Mouse (Mus musculus) stomach, embryonic 15.5 days (tissue): ENCODE measurements around the gene Gm12216. TPM values are rescaled to one million over a fixed set of nuclear protein-coding genes. Genes with fewer than 3 reads are reported as not detected.

Experiments
- ATAC-seq: fragments of 200-750 bp; cut with Nextera tagmentation; 2 replicates; pipeline ENCODE4 v1.8.0; 2017; ENCODE audit warnings: low read depth, moderate number of reproducible peaks, moderate TSS enrichment; ENCODE audit not compliant: insufficient read depth, low FRiP score
- H3K27ac ChIP-seq: fragments of 300-500 bp; sonication (generic); 2 replicates; pipeline ENCODE4 v1.5.1; 2015; ENCODE audit warnings: mild to moderate bottlenecking, inconsistent platforms
- H3K27me3 ChIP-seq: fragments of 300-500 bp; sonication (generic); replicated peaks from 2 replicates; pipeline ENCODE4 v1.6.1; 2015; ENCODE audit warnings: inconsistent platforms
- H3K36me3 ChIP-seq: fragments of 300-500 bp; sonication (generic); 2 replicates; pipeline ENCODE4 v1.6.1; 2015; ENCODE audit warnings: inconsistent platforms
- H3K4me1 ChIP-seq: fragments of 300-500 bp; sonication (generic); 2 replicates; pipeline ENCODE4 v1.6.1; 2015; ENCODE audit warnings: inconsistent platforms
- H3K4me2 ChIP-seq: fragments of 300-500 bp; sonication (generic); 2 replicates; pipeline ENCODE4 v1.6.1; 2015; ENCODE audit warnings: mild to moderate bottlenecking, inconsistent platforms
- H3K4me3 ChIP-seq: fragments of 300-500 bp; sonication (generic); replicated peaks from 2 replicates; pipeline ENCODE4 v1.5.1; 2015; ENCODE audit warnings: inconsistent platforms
- H3K9ac ChIP-seq: fragments of 300-500 bp; sonication (generic); 2 replicates; pipeline ENCODE4 v1.6.1; 2015; ENCODE audit warnings: inconsistent platforms
- H3K9me3 ChIP-seq: fragments of 300-500 bp; sonication (generic); 2 replicates; pipeline ENCODE4 v1.6.1; 2016; ENCODE audit warnings: inconsistent platforms
- WGBS: fragments of 180-500 bp; shearing (Covaris S2); methylation state at CpG from one replicate; pipeline ENCODE4 v1.1.7; 2015; 5-methylcytosine and 5-hydroxymethylcytosine counted together
- microRNA-seq: library from miRNA; unstranded; fragments of <30 nt; microRNA quantifications from one replicate; pipeline ENCODE4, GENCODE M21; 2016
- polyA plus RNA-seq: library from polyadenylated mRNA; unstranded; fragments of >200 nt; fragmentation: Nextera tagmentation; extraction: Ambion mirVana; gene quantifications from 2 replicates; pipeline ENCODE4 v1.2.1, GENCODE M21; 2015

Gm12216 gene
- polyA plus RNA-seq, 1 experiment from 2014 or later = 1.7 TPM

DNA sequence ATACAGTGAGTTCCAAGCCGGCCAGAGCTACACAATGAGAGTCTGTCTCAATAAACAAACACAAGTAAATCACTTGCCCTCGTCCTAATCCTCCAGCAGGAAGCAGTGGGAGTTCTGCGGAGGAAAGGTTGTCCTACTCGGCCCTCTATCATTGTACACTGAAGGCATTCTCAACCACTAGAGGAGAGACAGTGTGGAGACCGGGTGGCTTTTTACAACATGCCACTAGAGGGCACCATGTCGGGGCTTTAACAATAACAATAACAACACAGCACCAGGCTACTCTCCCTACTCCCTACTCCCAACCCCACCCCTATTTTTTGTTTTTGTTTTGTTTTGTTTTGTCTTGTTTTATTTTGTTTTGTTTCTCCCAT is 121.5 kb downstream of the Gm12216 start:
- Histone ChIP-seq H3K9me3 (no peaks in the 10 kb centered on the region), H3K27ac (no peak overlapping the region), H3K27me3 (no peaks in the 10 kb centered on the region), H3K4me1 (no peaks in the 10 kb centered on the region), H3K9ac (no peak overlapping the region), H3K36me3 (no peaks in the 10 kb centered on the region), H3K4me3 (no peak overlapping the region), H3K4me2 (no peak overlapping the region)
- ATAC-seq = no peak
- WGBS = 41% methylated on average over 6 of the region's 6 CpGs

DNA sequence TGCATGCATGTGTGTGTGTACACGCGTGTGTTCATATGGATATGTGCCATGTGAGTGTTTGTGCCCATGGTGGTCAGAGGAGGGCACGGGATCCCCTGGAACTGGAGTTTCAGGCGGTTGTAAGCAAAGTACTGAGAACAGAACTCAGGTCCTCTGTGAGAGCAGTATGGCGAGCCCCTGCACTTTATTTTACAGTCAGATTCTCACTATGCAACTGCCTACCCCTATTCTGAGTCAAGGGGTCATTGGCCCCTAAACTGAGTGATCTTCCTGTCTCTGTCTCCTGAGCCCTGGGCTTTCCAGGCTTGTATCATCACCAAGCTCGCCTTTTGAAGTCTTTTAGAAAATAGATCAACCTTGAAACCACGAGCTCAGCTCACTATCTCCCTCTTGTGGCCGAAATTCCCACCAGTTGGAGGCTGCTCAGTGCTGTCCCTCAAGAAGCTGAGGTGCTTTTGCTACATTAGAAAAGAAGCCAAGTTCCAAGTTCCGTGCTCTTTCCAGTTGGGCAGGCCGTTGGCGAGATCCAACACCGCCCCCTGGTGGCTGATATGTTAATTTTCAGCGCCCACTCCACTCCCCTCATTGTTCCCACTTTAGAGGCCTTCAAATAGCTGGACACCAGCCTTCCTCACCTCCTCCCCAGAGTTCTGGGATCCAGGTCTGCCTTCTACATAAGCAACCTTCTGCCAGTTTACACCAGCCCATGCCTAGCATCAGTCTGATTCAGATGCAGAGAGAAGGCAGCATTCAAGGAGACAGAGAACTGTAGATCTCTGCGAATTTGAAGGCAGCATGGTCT is 122.1 kb downstream of the Gm12216 start:
- no peak overlapping the region for H3K27ac ChIP-seq
- no peak overlapping the region for H3K4me3 ChIP-seq
- peak; percentile 63; the same call in 1 of the 2 replicates for ATAC-seq
- no peaks in the 10 kb centered on the region for H3K4me1 ChIP-seq
- no peak overlapping the region for H3K4me2 ChIP-seq
- H3K27me3 ChIP-seq = no peaks in the 10 kb centered on the region
- WGBS = 50% methylated on average over 14 of the region's 14 CpGs
- no peaks in the 10 kb centered on the region for H3K9me3 ChIP-seq
- no peaks in the 10 kb centered on the region for H3K36me3 ChIP-seq
- H3K9ac ChIP-seq = no peak overlapping the region

DNA sequence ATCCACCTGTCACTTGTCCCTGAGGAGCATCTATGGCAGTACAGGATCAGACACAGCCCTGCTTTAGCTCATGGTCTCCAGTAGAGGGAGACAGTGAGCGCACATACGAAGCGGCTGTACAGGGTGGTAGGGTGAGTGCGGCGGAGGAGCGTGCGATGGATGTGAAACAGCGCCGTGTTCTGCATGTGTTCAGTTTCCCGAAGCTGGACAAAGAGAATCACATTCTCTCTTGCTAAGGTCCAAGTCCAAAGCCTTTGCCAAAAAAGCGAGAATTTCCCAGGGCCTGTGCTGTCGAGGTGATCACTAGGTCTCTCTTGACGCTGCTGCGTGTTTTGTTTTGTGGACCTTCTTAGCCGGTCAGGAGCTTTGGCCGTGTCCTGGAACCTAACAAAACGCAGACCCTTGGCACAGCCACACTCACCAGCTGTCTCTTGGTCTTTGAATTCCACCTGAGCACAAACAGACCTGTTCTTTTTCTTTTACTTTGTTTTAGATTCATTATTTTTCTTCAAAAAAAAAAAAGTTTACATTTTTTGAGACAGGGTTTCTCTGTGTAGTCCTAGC is 123.3 kb downstream of the Gm12216 start:
- peak; percentile 85 for ATAC-seq
- Histone ChIP-seq H3K4me3 (peak overlapping the region; percentile 18), H3K27me3 (no peaks in the 10 kb centered on the region), H3K9ac (no peak overlapping the region), H3K9me3 (no peaks in the 10 kb centered on the region), H3K36me3 (no peaks in the 10 kb centered on the region), H3K27ac (no peak overlapping the region), H3K4me2 (peak overlapping the region; percentile 54), H3K4me1 (no peaks in the 10 kb centered on the region)
- 24% methylated on average over 17 of the region's 17 CpGs for WGBS

DNA sequence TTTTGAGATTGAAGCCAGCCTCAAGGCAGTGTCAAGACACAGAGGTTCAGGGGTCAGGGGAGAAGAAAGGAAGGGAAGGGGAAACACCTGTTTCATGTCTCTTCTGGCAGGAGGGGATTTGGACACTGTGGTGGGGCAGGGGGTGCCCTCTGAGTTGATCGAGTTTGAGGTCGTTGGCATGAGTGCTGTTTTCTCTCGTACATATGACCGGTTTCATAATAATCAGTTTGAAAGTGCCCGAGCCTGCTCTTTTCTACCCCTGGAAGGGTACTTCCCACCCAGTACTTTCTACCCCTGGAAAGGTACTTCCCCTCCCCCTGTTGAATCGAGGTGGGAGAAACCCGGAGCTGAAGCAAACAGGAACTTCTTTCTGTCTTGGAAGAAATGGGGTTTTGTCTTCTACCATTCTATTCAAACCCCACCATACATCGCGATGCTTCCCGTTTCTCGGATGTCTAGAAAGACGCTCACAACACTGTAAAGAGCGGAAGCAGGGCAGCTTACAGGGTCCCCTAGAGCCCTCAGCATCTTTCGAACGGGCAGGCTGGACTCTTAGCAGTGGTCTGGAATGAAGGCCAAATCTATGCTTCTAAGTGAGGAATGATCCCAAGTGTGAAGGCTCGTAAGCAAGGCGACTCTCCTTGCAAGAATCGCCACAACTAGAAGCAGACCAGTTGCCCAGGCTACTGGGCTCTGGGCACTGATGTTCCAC is 123.9 kb downstream of the Gm12216 start:
- no peak overlapping the region for H3K4me2 ChIP-seq
- ATAC-seq = no peak

DNA sequence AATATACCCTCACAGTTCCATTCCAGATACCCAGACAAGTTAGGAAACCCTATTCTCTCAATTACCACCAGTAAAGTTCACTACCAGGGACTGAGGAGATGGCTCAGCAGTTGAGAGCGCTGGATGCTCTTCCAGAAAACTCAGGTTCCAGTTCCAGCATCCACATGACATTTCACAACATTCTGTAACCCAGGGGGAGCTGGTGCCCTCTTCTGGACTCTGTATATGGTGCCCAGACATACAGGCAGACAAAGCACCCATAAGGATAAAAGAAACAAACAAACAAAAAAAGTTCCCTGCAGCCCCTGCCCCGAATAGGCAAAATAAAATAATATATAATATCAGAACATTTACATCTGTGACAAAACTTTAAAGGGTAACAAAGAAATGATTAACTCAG is 124.6 kb downstream of the Gm12216 start:
- 88% methylated on average over 2 of the region's 2 CpGs for WGBS
- Histone ChIP-seq H3K27ac (no peak overlapping the region), H3K9ac (no peak overlapping the region), H3K27me3 (no peaks in the 10 kb centered on the region), H3K4me1 (no peaks in the 10 kb centered on the region), H3K9me3 (no peaks in the 10 kb centered on the region), H3K4me3 (no peak overlapping the region), H3K36me3 (no peaks in the 10 kb centered on the region), H3K4me2 (no peak overlapping the region)
- no peak for ATAC-seq

More for the DNA sequence above, 123.9 kb downstream of the Gm12216 start:
- Histone ChIP-seq H3K9ac (no peak overlapping the region), H3K4me1 (no peaks in the 10 kb centered on the region), H3K36me3 (no peaks in the 10 kb centered on the region), H3K4me3 (peak overlapping the region; percentile 18; the same call in 1 of the 2 replicates), H3K27ac (no peak overlapping the region), H3K9me3 (no peaks in the 10 kb centered on the region), H3K27me3 (no peaks in the 10 kb centered on the region)
- WGBS = 68% methylated on average over 18 of the region's 18 CpGs

DNA sequence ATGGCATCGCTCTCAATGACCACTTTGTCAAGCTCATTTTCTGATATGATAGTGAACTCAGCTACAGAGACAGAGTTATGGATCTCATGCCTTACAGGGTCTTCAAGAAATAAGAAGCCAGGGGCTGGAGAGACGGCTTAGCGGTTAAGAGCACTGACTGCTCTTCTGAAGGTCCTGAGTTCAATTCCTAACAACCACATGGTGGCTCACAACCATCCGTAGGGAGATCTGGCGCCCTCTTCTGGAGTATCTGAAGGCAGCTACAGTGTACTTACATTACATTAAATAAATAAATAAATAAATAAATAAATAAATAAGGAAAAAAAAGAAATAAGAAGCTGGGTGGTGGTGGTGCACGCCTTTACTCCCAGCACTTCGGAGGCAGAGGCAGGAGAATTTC is 125.2 kb downstream of the Gm12216 start:
- Histone ChIP-seq H3K9me3 (no peaks in the 10 kb centered on the region), H3K9ac (no peak overlapping the region), H3K4me2 (no peak overlapping the region), H3K27ac (no peak overlapping the region), H3K36me3 (no peaks in the 10 kb centered on the region), H3K4me3 (no peak overlapping the region), H3K4me1 (no peaks in the 10 kb centered on the region), H3K27me3 (no peaks in the 10 kb centered on the region)
- ATAC-seq = no peak
- 85% methylated on average over 7 of the region's 7 CpGs for WGBS

Small RNAs within 50 kb of the gene (microRNA-seq; reads per million reads assigned to microRNA genes)
- not detected for gene Mir7671

Other genes with a start within 250 kb of the Gm12216 start
- gene Il4, start 240.6 kb downstream of the Gm12216 start, polyA plus RNA-seq = 1.0 and 1.8 TPM in 2 replicates
- not detected in 2 replicates for gene Il13, start 224.6 kb downstream of the Gm12216 start, polyA plus RNA-seq
- gene Rad50, start 151.9 kb downstream of the Gm12216 start, polyA plus RNA-seq = 28.9 and 29.5 TPM in 2 replicates
- gene Il5, start 138.5 kb downstream of the Gm12216 start, polyA plus RNA-seq = not detected in 2 replicates
- gene Irf1, start 89.2 kb downstream of the Gm12216 start, polyA plus RNA-seq = 27.6 and 27.9 TPM in 2 replicates
- 0.19 and 0.24 TPM in 2 replicates for gene Gm17334, start 86.1 kb downstream of the Gm12216 start, polyA plus RNA-seq
- 7.8 and 9.3 TPM in 2 replicates for gene Slc22a5, start 32.4 kb upstream of the Gm12216 start, polyA plus RNA-seq
- gene Slc22a21, start 121.1 kb upstream of the Gm12216 start, polyA plus RNA-seq = 8.8 and 8.9 TPM in 2 replicates
- 2.0 and 3.0 TPM in 2 replicates for gene Slc22a4, start 168.8 kb upstream of the Gm12216 start, polyA plus RNA-seq
- gene Pdlim4, start 209.8 kb upstream of the Gm12216 start, polyA plus RNA-seq = 49.9 and 52.0 TPM in 2 replicates
- 54.8 and 59.5 TPM in 2 replicates for gene P4ha2, start 240.8 kb upstream of the Gm12216 start, polyA plus RNA-seq